Mouse (Mus musculus): ENCODE measurements at regions not wholly inside any gene's neighbourhood (a gene's known extent, or its start where the extent isn't known, plus 50 kb on each side); places are given as distances from the start of the nearest gene placed in this dataset.

DNA sequence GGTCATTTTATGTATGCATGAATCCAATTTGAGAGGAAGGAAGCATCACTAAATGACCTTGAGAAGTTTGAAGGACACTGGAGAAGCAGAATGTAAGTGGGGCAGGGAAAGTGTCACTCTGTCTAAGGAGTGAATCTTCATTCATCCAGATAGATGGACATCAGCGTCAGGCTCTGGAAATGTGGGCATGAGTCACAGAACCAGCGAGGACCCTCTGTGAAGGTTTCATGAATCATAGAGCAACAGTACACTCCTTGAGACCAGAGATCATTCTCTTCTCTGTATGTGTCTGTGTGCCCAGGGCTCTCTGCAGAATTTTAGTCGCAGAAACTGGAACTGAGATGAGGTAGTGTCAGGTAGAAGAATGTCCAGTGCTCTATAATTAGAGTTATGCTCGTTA is 62.4 kb upstream of the Lypd6 start:
- no peak for DNase-seq (ENCODE audit: low spot score)

DNA sequence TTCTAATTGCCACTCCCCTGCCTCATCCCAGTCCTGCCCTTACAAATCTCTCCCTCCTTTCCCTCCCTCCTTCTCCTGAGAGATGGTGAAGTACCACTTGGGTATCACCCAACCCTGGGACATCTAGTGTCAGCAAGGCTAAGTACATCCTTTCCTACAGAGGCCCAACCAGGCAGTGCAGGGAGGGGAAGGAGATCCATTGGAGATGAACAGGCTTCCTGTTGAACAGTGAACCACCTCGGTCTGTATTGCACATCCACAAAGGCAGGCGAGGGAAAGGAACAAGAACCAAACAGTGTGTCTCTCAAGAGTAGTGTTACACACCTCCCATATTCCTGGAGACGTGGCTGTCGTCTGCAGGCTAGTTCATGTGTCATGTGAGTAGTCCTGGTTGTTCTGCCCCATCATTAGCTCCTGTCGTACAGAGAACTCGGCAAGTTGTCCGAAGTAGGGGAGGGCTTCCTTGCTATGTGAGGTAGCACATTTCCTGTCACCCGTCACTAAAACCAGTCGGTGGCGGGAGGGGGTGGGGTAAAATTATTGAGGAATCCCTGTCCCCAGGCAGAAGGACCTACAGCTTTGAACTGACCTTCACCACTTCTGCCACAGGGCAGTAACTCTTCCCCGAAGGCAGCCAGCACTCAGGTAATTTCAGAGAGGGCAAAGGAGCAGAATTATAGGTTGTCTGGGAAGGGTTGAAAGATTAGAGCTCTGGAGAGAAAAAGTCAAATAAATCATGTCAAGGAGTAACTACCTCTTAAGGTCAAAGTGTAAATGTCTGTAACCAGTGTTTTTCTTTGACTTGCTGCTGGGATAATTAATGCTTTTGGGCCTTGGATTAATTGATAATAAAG is 61.3 kb upstream of the Lypd6 start:
- DNase-seq (ENCODE audit: low spot score), result no peak

DNA sequence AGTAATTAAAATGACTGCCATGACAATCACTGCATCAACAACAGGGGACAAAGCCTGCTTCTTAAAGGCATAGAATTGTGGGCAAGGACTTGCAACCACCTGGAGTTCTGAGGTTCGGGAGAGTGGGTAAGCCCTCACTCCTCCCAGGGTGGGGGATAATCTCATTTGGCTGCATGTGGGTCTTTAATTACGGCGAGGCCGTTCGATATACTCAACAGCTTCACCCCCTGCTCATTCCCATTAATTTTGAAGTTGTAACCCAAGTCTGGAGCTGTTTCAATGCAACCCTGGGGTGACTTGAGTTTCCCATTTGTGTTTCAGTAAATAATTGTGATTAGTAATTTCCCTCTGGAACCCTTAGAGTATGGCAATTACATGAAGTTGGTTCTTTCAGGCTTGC is 57.9 kb upstream of the Lypd6 start:
- no peak for DNase-seq (ENCODE audit: low spot score)

DNA sequence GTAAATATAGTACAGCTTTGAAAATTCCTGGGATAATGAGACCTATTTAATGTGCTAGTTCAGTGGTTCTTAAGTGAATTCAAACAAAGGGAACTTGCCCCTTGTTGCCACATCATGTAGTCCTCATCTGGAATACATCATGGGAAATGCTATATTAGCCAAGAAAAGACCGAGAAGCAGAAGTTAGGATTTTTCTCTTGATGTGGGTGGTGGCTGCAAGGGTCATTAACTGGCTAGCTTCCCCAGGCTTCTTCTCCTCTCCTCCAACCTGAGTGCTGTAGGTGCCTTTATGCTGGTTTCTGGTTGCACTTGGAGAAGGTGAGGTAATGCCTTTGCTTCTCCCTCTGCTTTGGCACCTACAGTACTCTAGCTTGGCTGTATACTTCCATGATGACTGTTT is 55.8 kb upstream of the Lypd6 start:
- no peak for DNase-seq (ENCODE audit: low spot score)

DNA sequence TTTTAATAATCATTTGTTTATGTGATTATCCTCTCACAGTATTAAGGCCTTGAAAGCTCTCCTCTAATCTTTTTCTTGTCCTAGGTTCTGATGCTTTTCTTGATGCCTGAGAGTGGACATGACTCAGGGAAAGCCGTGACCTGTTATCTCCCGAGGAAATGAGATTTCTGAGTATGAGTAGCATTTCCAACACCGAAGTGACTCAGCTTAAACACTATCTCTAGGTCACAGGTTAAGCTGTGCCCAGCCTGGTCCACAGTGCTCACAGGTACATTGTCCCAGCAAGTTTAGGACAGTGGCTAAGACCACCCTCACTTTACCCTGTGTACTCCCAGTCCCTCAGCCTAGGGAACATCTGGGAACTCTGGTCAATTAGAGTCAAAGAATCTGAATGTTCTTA is 53.9 kb upstream of the Lypd6 start:
- no peak for DNase-seq (ENCODE audit: low spot score)

DNA sequence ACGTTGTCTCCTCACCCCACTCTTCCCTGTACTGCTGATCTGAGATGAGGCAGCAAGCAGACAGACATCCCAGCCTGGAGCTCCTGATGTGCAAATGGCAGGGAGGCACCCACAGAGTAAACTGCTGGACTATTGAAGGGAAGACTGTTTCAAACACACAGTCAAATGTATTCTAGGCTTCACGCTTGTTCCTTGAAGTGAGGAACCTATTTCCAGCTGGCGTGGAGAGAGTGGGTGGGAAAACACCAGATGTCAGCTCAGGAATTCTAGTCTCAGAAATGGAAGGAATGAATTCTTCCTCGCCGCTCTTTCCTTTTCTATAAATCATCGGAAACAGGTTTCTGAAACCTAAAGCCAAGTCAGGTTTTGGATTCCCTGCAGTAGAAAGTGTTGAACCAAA is 53.0 kb upstream of the Lypd6 start:
- peak; percentile 37 for DNase-seq (ENCODE audit: low spot score)

DNA sequence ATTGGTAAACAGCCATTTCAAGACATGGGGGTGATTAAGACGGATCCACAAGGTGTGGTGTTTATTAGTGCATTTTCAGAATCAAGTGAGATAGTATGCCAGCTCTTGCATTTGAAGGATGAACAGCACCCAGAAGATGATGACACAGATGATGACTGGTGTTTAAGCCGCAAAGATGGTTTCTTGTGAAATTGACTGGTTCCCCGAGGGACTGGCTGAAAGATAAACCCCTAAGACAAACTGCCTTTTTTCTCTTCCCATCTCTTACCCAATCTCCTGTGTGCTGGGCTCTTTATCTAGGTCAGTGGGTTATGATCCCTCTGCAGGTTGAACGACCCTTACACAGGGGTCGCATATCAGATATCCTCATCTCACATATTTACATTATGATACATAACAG is 52.3 kb upstream of the Lypd6 start:
- DNase-seq (ENCODE audit: low spot score), result no peak

DNA sequence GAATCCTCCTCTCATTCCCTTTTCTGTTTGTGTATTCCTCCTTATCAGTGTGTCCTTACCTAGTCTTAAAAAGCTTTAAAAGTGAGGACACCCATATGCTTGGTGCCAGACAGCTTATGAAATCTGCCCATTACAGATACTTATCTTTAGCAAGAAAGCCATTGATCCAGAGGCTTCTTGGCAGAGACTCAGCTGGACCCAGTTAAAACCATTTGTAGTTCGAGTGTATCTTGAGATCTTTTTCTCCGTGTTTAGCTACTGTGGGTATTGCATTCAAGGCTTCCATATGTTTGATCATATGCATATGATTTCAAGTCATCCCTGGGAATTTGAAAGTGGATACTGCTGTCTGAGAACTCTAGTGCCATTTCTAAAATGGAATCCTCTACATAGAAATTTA is 51.5 kb upstream of the Lypd6 start:
- DNase-seq (ENCODE audit: low spot score), result peak; percentile 10
